Mouse (Mus musculus) embryonic fibroblast, embryonic 13.5 days (primary cell): ENCODE measurements around the gene Dars.

ENCODE experiments used
- CTCF ChIP-seq: IDR thresholded peaks from 2 replicates; pipeline ENCODE4 v1.5.1; 2011; ENCODE audit warnings: mild to moderate bottlenecking, control low read depth, low read length, moderate library complexity, borderline replicate concordance; ENCODE audit not compliant: insufficient read depth
- POLR2A ChIP-seq: IDR thresholded peaks from 2 replicates; pipeline ENCODE4 v1.6.1; 2011; ENCODE audit warnings: low read depth, mild to moderate bottlenecking, control low read depth, low read length, moderate library complexity

DNA sequence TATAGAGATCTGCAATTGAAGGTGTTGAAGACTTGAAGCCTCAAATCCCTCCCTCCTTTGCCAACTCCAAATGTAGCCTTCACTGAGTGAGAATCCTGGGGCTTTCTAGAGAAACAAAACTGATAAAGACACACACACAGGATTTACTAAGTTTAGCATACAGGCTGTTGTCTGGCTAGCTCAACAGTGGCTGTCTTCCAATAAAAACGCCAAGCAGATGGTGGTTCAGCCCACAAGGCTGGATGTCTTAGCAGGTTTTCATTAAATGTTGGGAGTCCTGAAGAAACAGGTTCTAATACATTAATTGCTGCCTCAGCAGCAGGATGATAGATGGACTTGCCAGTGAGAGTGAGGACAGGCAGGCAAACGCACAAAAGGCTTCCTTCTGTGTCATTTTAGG is 56.6 kb downstream of the Dars start:
- TF ChIP-seq CTCF (no peak), POLR2A (no peak)
